Mouse (Mus musculus) C2C12 (cell line): ENCODE data around the gene Npl.

Source experiments
- CTCF ChIP-seq: IDR thresholded peaks from one replicate; pipeline ENCODE4 v1.5.1; 2011; ENCODE audit not compliant: control insufficient read depth, insufficient read depth, insufficient read length
- MYOD1 ChIP-seq: IDR thresholded peaks from one replicate; pipeline ENCODE4 v1.6.1; 2011; ENCODE audit warnings: low read depth; ENCODE audit not compliant: control insufficient read depth, insufficient read length

- TF ChIP-seq CTCF (no peak), MYOD1 (no peak)
Observed at GRCm38 (mm10) chr1:153509012-153509411, 40.8 kb downstream of the Npl start.
